Mouse (Mus musculus) lung, postnatal 0 days (tissue): ENCODE measurements around the gene Mrpl48.

ENCODE experiments used
- CTCF ChIP-seq: IDR thresholded peaks from 2 replicates; pipeline ENCODE4 v1.5.1; 2016; ENCODE audit warnings: antibody characterized with exemption, mild to moderate bottlenecking
- EP300 ChIP-seq: IDR thresholded peaks from 2 replicates; pipeline ENCODE4 v1.6.1; 2016; ENCODE audit warnings: antibody characterized with exemption, mild to moderate bottlenecking, control low read depth

- no peak for TF ChIP-seq CTCF
- TF ChIP-seq EP300, result no peak
These were observed 99.4 kb downstream of the Mrpl48 start for GRCm38 (mm10) chr7:100508670-100509069.
